Mouse (Mus musculus) intestine, postnatal 0 days (tissue): ENCODE measurements at regions not wholly inside any gene's neighbourhood (a gene's known extent, or its start where the extent isn't known, plus 50 kb on each side); places are given as distances from the start of the nearest gene placed in this dataset.

Source experiments
- ATAC-seq: fragments of 200-750 bp; cut with Nextera tagmentation; 2 replicates; pipeline ENCODE4 v1.8.0; 2017; ENCODE audit warnings: mild to moderate bottlenecking, moderate TSS enrichment, moderate library complexity
- H3K27ac ChIP-seq: fragments of 300-500 bp; sonication (generic); 2 replicates; pipeline ENCODE4 v1.5.1; 2014; ENCODE audit warnings: mild to moderate bottlenecking, low read depth, low read length, moderate library complexity
- H3K27me3 ChIP-seq: fragments of 300-500 bp; sonication (generic); replicated peaks from 2 replicates; pipeline ENCODE4 v1.6.1; 2014; ENCODE audit warnings: low read length, mixed read lengths; ENCODE audit not compliant: control insufficient read depth, insufficient read depth
- H3K36me3 ChIP-seq: fragments of 300-500 bp; sonication (generic); 2 replicates; pipeline ENCODE4 v1.6.1; 2014; ENCODE audit warnings: mild to moderate bottlenecking, moderate library complexity; ENCODE audit not compliant: control insufficient read depth, insufficient read depth
- H3K4me1 ChIP-seq: fragments of 300-500 bp; sonication (generic); replicated peaks from 2 replicates; pipeline ENCODE4 v1.6.1; 2014; ENCODE audit warnings: antibody characterized with exemption, low read length, mixed read lengths; ENCODE audit not compliant: control insufficient read depth, insufficient read depth
- H3K4me2 ChIP-seq: fragments of 300-500 bp; sonication (generic); replicated peaks from 2 replicates; pipeline ENCODE4 v1.6.1; 2014; ENCODE audit warnings: low read depth, mild to moderate bottlenecking, moderate library complexity
- H3K4me3 ChIP-seq: fragments of 300-500 bp; sonication (generic); 2 replicates; pipeline ENCODE4 v1.5.1; 2014; ENCODE audit warnings: low read depth, low read length
- H3K9ac ChIP-seq: fragments of 300-500 bp; sonication (generic); 2 replicates; pipeline ENCODE4 v1.6.1; 2014; ENCODE audit warnings: mild to moderate bottlenecking, low read depth, low read length
- H3K9me3 ChIP-seq: fragments of 300-500 bp; sonication (generic); 2 replicates; pipeline ENCODE4 v1.6.1; 2016; ENCODE audit warnings: mixed run types; ENCODE audit not compliant: control insufficient read depth
- CTCF ChIP-seq: sonication (generic); IDR thresholded peaks from 2 replicates; pipeline ENCODE4 v1.5.1; 2016; ENCODE audit warnings: low read depth, mild to moderate bottlenecking, control low read depth, antibody characterized with exemption, moderate library complexity
- WGBS: fragments of 180-500 bp; shearing (Covaris S2); extraction: QIAGEN DNeasy Blood & Tissue Kit; methylation state at CpG from one replicate; pipeline ENCODE4 v1.1.7; 2014; 5-methylcytosine and 5-hydroxymethylcytosine counted together

- Histone ChIP-seq H3K36me3 (no peaks in the 10 kb centered on the region), H3K9ac (no peak overlapping the region), H3K9me3 (no peaks in the 10 kb centered on the region), H3K27me3 (no peaks in the 10 kb centered on the region), H3K27ac (no peak overlapping the region), H3K4me2 (no peak overlapping the region), H3K4me3 (no peak overlapping the region), H3K4me1 (no peaks in the 10 kb centered on the region)
- 64% methylated on average over 9 of the region's 9 CpGs for WGBS
- peak; percentile 75 for TF ChIP-seq CTCF
- no peak for ATAC-seq
These were observed 96.9 kb upstream of the L3mbtl4 start for GRCm38 (mm10) chr17:68176611-68177165.

DNA sequence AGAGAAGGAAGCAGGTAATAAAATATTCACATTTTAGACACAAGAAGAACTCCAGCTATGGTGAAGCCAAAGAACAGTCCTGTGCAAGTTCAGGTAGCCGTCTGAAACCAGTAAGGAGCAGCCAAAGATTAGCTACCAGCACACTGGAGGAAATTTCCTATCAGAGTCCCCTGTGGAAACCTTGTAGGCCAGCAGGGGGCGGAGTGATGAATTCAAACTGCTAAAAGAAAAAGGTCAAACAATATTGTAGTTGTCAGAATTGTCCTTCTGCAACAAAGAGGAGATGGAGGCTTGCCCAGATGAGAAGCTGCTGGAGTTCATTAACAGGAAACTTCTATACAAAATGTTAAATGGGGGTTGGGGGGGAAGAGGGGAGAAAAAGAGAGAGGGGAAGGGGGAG lies 95.8 kb upstream of the L3mbtl4 start:
- no peaks in the 10 kb centered on the region for H3K4me1 ChIP-seq
- no peaks in the 10 kb centered on the region for H3K36me3 ChIP-seq
- no peak for ATAC-seq
- H3K4me3 ChIP-seq = no peak overlapping the region
- WGBS = 35% methylated on average over 2 of the region's 2 CpGs
- no peaks in the 10 kb centered on the region for H3K27me3 ChIP-seq
- H3K9me3 ChIP-seq = no peaks in the 10 kb centered on the region
- TF ChIP-seq CTCF = peak; percentile 72
- H3K27ac ChIP-seq = no peak overlapping the region
- H3K9ac ChIP-seq = no peak overlapping the region
- no peak overlapping the region for H3K4me2 ChIP-seq

DNA sequence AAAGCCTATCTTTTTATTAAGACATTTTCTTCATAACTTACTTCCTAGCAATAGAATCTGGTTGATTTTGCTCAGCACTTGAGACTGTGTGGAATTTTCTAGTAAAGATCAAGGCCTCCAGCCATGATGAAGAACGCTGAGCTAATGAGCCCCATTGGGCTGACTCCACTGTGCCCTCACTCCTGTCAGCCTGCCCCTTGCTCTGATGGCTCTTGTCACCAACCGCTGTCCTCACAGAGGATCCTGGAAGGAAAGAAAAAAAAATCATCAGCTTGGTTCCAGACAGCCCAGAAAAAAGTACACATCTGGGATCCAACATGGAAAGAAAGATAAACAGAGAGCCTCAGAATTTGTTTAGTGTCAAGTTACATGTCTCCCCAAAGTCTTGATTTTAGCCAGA lies 88.2 kb upstream of the L3mbtl4 start:
- Histone ChIP-seq H3K9ac (no peak overlapping the region), H3K27ac (no peak overlapping the region), H3K4me3 (no peak overlapping the region), H3K36me3 (no peaks in the 10 kb centered on the region), H3K4me1 (no peaks in the 10 kb centered on the region), H3K27me3 (no peaks in the 10 kb centered on the region), H3K9me3 (no peaks in the 10 kb centered on the region), H3K4me2 (no peak overlapping the region)
- ATAC-seq = no peak
- WGBS = 49% methylated on average over 2 of the region's 2 CpGs
- TF ChIP-seq CTCF = no peak

DNA sequence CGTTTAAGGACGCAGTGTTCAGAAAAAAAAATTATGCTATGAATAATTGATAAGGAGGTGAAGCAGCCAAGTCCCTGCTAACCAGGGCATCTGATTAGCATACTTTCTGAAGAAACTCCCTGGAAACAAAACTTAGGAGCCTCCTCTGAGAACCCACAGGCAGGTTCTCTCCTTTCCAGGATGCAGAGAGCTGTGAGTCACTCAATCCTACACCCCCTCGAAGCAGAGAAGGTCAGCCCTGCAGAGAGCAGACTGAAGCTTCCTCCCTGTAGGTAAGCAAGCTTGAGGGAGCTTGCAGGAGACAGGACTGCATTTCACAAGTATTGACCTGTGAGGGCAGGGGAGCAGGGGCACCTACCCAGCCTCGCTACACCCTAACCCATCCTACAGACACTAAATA lies 83.7 kb upstream of the L3mbtl4 start:
- 88% methylated on average over 4 of the region's 4 CpGs for WGBS
- Histone ChIP-seq H3K9me3 (no peaks in the 10 kb centered on the region), H3K4me3 (no peak overlapping the region), H3K9ac (no peak overlapping the region), H3K36me3 (no peaks in the 10 kb centered on the region), H3K27me3 (no peaks in the 10 kb centered on the region), H3K27ac (no peak overlapping the region), H3K4me1 (no peaks in the 10 kb centered on the region), H3K4me2 (no peak overlapping the region)
- no peak for ATAC-seq
- TF ChIP-seq CTCF = no peak

- ATAC-seq = peak; percentile 19; the same call in 1 of the 2 replicates
These were observed 68.1 kb upstream of the L3mbtl4 start for GRCm38 (mm10) chr17:68205545-68205944.

GRCm38 (mm10) chr17:68208837-68209236 lies 64.8 kb upstream of the L3mbtl4 start:
- H3K9ac ChIP-seq = no peak overlapping the region
- H3K36me3 ChIP-seq = no peaks in the 10 kb centered on the region
- H3K4me2 ChIP-seq = no peak overlapping the region
- no peaks in the 10 kb centered on the region for H3K9me3 ChIP-seq
- 42% methylated on average over 2 of the region's 2 CpGs for WGBS
- no peaks in the 10 kb centered on the region for H3K27me3 ChIP-seq
- no peak overlapping the region for H3K4me3 ChIP-seq
- no peaks in the 10 kb centered on the region for H3K4me1 ChIP-seq
- ATAC-seq = no peak
- TF ChIP-seq CTCF = no peak
- no peak overlapping the region for H3K27ac ChIP-seq

More at GRCm38 (mm10) chr17:68205545-68205944, 68.1 kb upstream of the L3mbtl4 start:
- no peaks in the 10 kb centered on the region for H3K27me3 ChIP-seq
- no peaks in the 10 kb centered on the region for H3K4me1 ChIP-seq
- 76% methylated on average over 4 of the region's 4 CpGs for WGBS
- H3K4me2 ChIP-seq = no peak overlapping the region
- H3K36me3 ChIP-seq = no peaks in the 10 kb centered on the region
- no peaks in the 10 kb centered on the region for H3K9me3 ChIP-seq
- no peak overlapping the region for H3K27ac ChIP-seq
- no peak for TF ChIP-seq CTCF
- no peak overlapping the region for H3K4me3 ChIP-seq
- no peak overlapping the region for H3K9ac ChIP-seq
